Mouse (Mus musculus): ENCODE measurements around the gene Musk. TPM values are rescaled to one million over a fixed set of nuclear protein-coding genes. Genes with fewer than 3 reads are reported as not detected.

Musk gene
- polyA plus RNA-seq, 1 experiment = 0.05 TPM

DNA sequence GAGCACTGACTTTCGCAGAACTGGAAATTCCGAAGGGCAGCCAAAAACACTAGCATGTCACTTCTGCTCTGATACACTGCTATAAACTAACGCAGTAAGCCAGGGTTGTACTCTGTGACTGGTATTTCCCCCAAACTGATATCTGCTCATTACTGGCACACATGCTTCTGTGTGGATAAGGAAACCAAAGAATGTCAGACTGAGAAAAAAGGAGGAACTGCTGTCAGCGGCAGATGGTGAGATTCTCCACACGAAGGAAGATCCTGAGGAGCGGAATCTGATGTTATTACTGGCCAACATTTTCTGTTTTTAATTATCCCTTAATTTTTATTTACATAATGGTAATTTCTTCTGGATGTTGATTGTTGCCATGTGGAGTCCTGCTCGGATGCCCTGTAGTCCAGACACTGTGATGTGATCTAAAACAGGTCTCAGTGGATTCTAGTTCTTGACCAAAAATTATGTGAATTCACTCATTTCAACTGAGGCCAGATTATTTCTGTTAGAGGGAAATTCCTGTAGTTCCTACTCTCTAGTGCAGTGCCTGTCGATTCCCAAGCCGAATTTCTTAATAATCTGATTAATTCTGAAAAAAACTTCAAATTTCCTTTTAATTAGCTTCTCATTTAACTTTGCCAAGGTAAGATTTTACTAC, 137.6 kb downstream of the Musk start:
- H3K27me3 ChIP-seq (ENCODE audit: control insufficient read depth, insufficient read depth, low read length) = no peaks in the 10 kb centered on the region
- H3K4me1 ChIP-seq (ENCODE audit: control insufficient read depth, insufficient read depth, low read length) = no peaks in the 10 kb centered on the region
- no peak overlapping the region for H3K27ac ChIP-seq (ENCODE audit: insufficient read depth, low read length)
- WGBS = 19% methylated on average over 9 of the region's 9 CpGs
- TF ChIP-seq CTCF (IDR thresholded peaks at IDR 0.05; ENCODE audit: borderline replicate concordance, insufficient read depth, low read depth, low read length) (no peak), POLR2A (IDR thresholded peaks at IDR 0.05; ENCODE audit: borderline replicate concordance, insufficient read depth, low read length) (no peak)
- H3K4me3 ChIP-seq (replicated peaks; ENCODE audit: insufficient read depth, low read depth, low read length) = no peak overlapping the region
- no peak for DNase-seq

Other genes starting within 250 kb of the Musk start
- gene Svep1, start 79.1 kb upstream of the Musk start, polyA plus RNA-seq (2012; rRNA removed) = 10.1 and 11.6 TPM in 2 replicates